Mouse (Mus musculus) monocyte, adult 2 months (primary cell): ENCODE data around the gene Ccl21a.
"Not testable (repeated sequence)": the region's sequence is repeated elsewhere in the genome, so short reads cannot be mapped to it uniquely, and the experiment has no call there.

ENCODE experiments used
- DNase-seq, 2 experiments: peaks; one replicate each; pipeline ENCODE4 v3.0.0; 2022; ENCODE audit warnings: low spot score in 2 of 2, low read depth in 1 of 2

Gene Ccl21a

GRCm38 (mm10) chr4:42773893-42774292 is at the start of gene Ccl21a:
Gene Ccl21a, minus strand, starts transcription at chr4:42773993.
- not testable (repeated sequence) for DNase-seq

GRCm38 (mm10) chr4:42756477-42756876 is 17.3 kb downstream of the Ccl21a start, which contains the start of gene Ccl19:
Gene Ccl19, minus strand, starts transcription at chr4:42756577.
- DNase-seq = not testable (repeated sequence)

- not testable (repeated sequence) for DNase-seq
Observed at GRCm38 (mm10) chr4:42735245-42735644, 38.5 kb downstream of the Ccl21a start, which contains the start of gene 4930578G10Rik. Gene 4930578G10Rik, plus strand, starts transcription at chr4:42735545.
